Mouse (Mus musculus) small intestine, adult 2 months (tissue): ENCODE measurements around the gene Rgmb.

ENCODE experiments used
- CTCF ChIP-seq: fragments of 200-500 bp; IDR thresholded peaks from 2 replicates; pipeline ENCODE4 v1.5.1; 2012; ENCODE audit warnings: low read depth, mild to moderate bottlenecking, control low read depth, inconsistent platforms, low read length, moderate library complexity, mixed read lengths; ENCODE audit not compliant: insufficient replicate concordance, insufficient read length; ENCODE audit errors: extremely low read depth
- POLR2A ChIP-seq: fragments of 200-500 bp; IDR thresholded peaks from 2 replicates; pipeline ENCODE4 v1.6.1; 2012; ENCODE audit warnings: low read depth, mild to moderate bottlenecking, control low read depth, inconsistent platforms, low read length, moderate library complexity

DNA sequence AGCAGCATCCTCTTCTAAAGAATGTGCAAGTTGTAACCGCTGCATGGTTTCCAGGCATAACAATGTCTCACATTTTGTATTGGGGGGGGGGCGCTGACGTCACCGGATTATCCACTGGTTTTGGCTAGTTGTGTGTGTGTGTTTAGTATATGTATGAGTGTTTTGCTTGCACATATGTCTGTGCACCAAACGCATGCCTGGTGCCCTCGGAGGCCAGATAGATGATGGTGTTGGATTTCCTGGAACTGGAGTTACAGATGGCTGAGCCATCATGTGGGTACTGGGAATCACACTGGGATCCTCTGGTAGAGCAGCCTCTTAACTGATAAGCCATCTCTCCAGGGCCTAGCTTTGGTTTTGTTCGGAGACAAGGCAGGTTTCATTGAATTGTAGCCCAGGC is 8.5 kb downstream of the Rgmb start:
- no peak for TF ChIP-seq CTCF
- TF ChIP-seq POLR2A = no peak
